Mouse (Mus musculus) intestine, embryonic 16.5 days (tissue): ENCODE results near the gene Hydin. TPM values are rescaled to one million over a fixed set of nuclear protein-coding genes. Genes with fewer than 3 reads are reported as not detected.

Source experiments
- ATAC-seq: fragments of 200-750 bp; cut with Nextera tagmentation; 2 replicates; pipeline ENCODE4 v1.8.0; 2017; ENCODE audit warnings: moderate TSS enrichment, moderate library complexity
- H3K27ac ChIP-seq: fragments of 300-500 bp; sonication (generic); 2 replicates; pipeline ENCODE4 v1.5.1; 2014; ENCODE audit warnings: mild to moderate bottlenecking, low read length
- H3K27me3 ChIP-seq: fragments of 300-500 bp; sonication (generic); replicated peaks from 2 replicates; pipeline ENCODE4 v1.6.1; 2014; ENCODE audit warnings: low read length, control low read depth, mixed read lengths; ENCODE audit not compliant: control insufficient read depth, insufficient read depth
- H3K36me3 ChIP-seq: fragments of 300-500 bp; sonication (generic); 2 replicates; pipeline ENCODE4 v1.6.1; 2014; ENCODE audit warnings: low read length, control low read depth; ENCODE audit not compliant: control insufficient read depth, insufficient read depth
- H3K4me1 ChIP-seq: fragments of 300-500 bp; sonication (generic); 2 replicates; pipeline ENCODE4 v1.6.1; 2014; ENCODE audit warnings: low read length, control low read depth, mixed read lengths; ENCODE audit not compliant: control insufficient read depth, insufficient read depth
- H3K4me2 ChIP-seq: fragments of 300-500 bp; sonication (generic); 2 replicates; pipeline ENCODE4 v1.6.1; 2014; ENCODE audit warnings: low read depth, low read length, control low read depth
- H3K4me3 ChIP-seq: fragments of 300-500 bp; sonication (generic); 2 replicates; pipeline ENCODE4 v1.5.1; 2014; ENCODE audit warnings: mild to moderate bottlenecking, low read length
- H3K9ac ChIP-seq: fragments of 300-500 bp; sonication (generic); 2 replicates; pipeline ENCODE4 v1.6.1; 2014; ENCODE audit warnings: low read depth, low read length
- H3K9me3 ChIP-seq: fragments of 300-500 bp; sonication (generic); 2 replicates; pipeline ENCODE4 v1.6.1; 2016; ENCODE audit warnings: low read length, control low read depth; ENCODE audit not compliant: control insufficient read depth
- WGBS: fragments of 180-500 bp; shearing (Covaris S2); extraction: QIAGEN DNeasy Blood & Tissue Kit; methylation state at CpG from one replicate; pipeline ENCODE4 v1.1.7; 2014; 5-methylcytosine and 5-hydroxymethylcytosine counted together
- microRNA-seq: library from miRNA; unstranded; fragments of <30 nt; microRNA quantifications from one replicate; pipeline ENCODE4, GENCODE M21; 2016
- polyA plus RNA-seq: library from polyadenylated mRNA; unstranded; fragments of >200 nt; fragmentation: Nextera tagmentation; extraction: Ambion mirVana; gene quantifications from 2 replicates; pipeline ENCODE4 v1.2.1, GENCODE M21; 2015

The Hydin gene
- polyA plus RNA-seq, 1 experiment from 2014 or later = 0.06 TPM

DNA sequence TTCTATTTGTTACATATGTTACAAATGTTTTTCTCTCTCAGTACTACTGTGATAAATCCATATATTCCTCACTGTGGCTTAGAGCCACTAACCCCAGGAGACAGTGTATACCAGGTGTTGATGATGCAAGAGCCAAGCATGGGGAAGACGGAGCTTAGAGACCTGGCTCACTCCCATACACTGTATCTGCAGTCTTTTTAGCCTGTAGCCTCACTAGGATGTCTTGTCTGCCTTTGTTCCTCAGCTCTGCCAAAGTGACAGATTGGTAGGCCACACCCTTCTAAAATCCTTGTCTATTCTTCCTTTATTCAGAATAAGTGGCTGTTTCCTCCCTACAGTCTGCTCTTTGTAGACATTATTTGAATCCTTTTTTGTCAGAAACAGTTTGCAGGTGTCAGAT, 389.1 kb downstream of the Hydin start:
- H3K36me3 ChIP-seq = 0 out of 2 replicates have a peak, but pooled peaks cover 2% of the 10 kb centered on the region
- ATAC-seq = no peak
- no peaks in the 10 kb centered on the region for H3K4me1 ChIP-seq
- H3K9me3 ChIP-seq = no peaks in the 10 kb centered on the region
- 80% methylated on average over 1 of the region's 1 CpGs for WGBS
- no peak overlapping the region for H3K27ac ChIP-seq
- no peak overlapping the region for H3K4me2 ChIP-seq
- no peak overlapping the region for H3K4me3 ChIP-seq
- no peak overlapping the region for H3K9ac ChIP-seq
- H3K27me3 ChIP-seq = no peaks in the 10 kb centered on the region

DNA sequence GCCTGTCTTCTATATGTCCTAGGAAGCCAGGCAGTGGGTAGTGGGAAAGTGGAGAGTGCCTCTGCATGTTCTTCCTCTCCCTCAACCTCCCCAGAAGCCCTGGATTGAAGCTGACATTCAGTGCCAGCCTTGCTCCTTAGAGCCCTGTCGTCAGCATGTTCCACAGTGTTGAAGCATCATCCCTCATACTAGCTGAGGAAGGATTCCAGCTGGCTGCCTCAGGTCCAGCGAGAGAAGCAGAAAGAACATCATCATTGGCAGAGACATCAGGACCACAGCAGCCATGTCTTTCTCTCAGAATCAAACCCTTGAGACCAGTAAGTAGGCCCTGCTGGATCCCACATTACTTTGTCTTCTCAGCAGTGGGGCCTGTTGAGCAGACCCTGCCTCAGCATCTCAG, 390.9 kb downstream of the Hydin start:
- ATAC-seq = no peak
- Histone ChIP-seq H3K4me2 (no peak overlapping the region), H3K9me3 (no peaks in the 10 kb centered on the region), H3K9ac (no peak overlapping the region), H3K27ac (no peak overlapping the region), H3K4me3 (no peak overlapping the region), H3K27me3 (no peaks in the 10 kb centered on the region), H3K36me3 (peaks cover 6% of the 10 kb centered on the region; the same call in 1 of the 2 replicates), H3K4me1 (no peaks in the 10 kb centered on the region)
- WGBS = 87% methylated on average over 2 of the region's 2 CpGs

Small RNAs within 50 kb of the gene (microRNA-seq; reads per million reads assigned to microRNA genes)
- gene Gm44489 (not detected), gene Gm47306 (not detected)

Other genes with a start within 250 kb of the Hydin start
- 3.9 and 4.4 TPM in 2 replicates for gene Chst4, start 227.2 kb upstream of the Hydin start, polyA plus RNA-seq
- gene Zfp612, start 187.2 kb upstream of the Hydin start, polyA plus RNA-seq = 3.7 and 4.9 TPM in 2 replicates
- not detected in 2 replicates for gene Gm21964, start 165.8 kb upstream of the Hydin start, polyA plus RNA-seq
- not detected in 2 replicates for gene Gm17720, start 164.2 kb upstream of the Hydin start, polyA plus RNA-seq
- not detected in 2 replicates for gene Calb2, start 98.8 kb upstream of the Hydin start, polyA plus RNA-seq
- gene Cmtr2, start 51.3 kb upstream of the Hydin start, polyA plus RNA-seq = 7.4 and 8.0 TPM in 2 replicates